Mouse (Mus musculus) lung, postnatal 0 days (tissue): ENCODE measurements around the gene Mtm1.

Experiments used
- CTCF ChIP-seq: IDR thresholded peaks from 2 replicates; pipeline ENCODE4 v1.5.1; 2016; ENCODE audit warnings: antibody characterized with exemption, mild to moderate bottlenecking
- EP300 ChIP-seq: IDR thresholded peaks from 2 replicates; pipeline ENCODE4 v1.6.1; 2016; ENCODE audit warnings: antibody characterized with exemption, mild to moderate bottlenecking, control low read depth

GRCm38 (mm10) chrX:71287088-71287487 is 76.5 kb downstream of the Mtm1 start:
- no peak for TF ChIP-seq CTCF
- no peak for TF ChIP-seq EP300
